Mouse (Mus musculus) ES-Bruce4 (cell line): ENCODE results near the gene C3ar1.

Experiments used
- CTCF ChIP-seq: IDR thresholded peaks from one replicate; pipeline ENCODE4 v1.8.1; 2011; ENCODE audit warnings: low read depth, low read length
- POLR2A ChIP-seq: IDR thresholded peaks from one replicate; pipeline ENCODE4 v1.8.1; 2011; ENCODE audit warnings: low read length; ENCODE audit not compliant: insufficient read depth

DNA sequence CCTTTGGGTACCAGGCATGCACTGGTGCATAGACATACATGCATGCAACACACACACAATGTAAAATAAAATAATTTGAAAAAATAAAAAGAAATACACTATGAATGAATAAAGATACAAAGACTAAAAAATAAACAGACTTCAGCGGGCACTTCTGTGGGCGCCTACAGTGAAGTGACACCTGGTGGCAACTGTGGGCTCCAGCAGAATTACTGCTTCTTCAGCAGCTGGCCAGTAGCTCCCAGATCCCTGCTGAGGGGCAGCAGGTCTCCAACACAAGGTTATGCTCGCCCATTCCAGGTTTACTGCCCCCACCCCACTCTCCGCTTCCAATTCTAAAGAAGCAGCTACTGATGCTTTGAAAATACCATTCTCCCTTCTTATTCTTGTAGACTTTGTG is 12.0 kb upstream of the C3ar1 start:
- peak; percentile 1 for TF ChIP-seq CTCF
- no peak for TF ChIP-seq POLR2A
